Mouse (Mus musculus): ENCODE results near the gene Lbp.

DNA sequence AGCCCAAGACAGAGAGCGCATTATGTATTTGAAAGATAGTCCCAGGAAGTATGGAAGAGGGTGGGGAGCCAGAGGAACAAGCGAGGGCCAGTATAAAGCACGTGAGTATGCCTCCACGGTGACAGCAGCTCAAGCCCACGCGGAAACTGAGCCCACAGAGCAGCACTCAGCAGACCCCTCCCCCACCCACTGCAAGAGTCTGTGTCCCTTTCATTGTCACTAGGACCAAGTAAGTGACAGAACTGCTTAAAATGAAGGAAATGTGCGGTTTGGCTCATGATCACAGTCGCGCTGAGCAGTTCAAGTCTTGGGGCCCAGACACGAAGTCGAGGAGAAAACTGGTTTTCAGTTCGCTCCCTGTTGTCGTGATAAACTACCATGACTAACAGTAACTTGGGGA lies 28.1 kb downstream of the Lbp start:
- TF ChIP-seq EP300 (IDR thresholded peaks at IDR 0.05; ENCODE audit: low read depth) (no peak), CTCF (IDR thresholded peaks at IDR 0.05; ENCODE audit: low read depth) (no peak)
